Mouse (Mus musculus): ENCODE results near the gene Slc17a7.

DNA sequence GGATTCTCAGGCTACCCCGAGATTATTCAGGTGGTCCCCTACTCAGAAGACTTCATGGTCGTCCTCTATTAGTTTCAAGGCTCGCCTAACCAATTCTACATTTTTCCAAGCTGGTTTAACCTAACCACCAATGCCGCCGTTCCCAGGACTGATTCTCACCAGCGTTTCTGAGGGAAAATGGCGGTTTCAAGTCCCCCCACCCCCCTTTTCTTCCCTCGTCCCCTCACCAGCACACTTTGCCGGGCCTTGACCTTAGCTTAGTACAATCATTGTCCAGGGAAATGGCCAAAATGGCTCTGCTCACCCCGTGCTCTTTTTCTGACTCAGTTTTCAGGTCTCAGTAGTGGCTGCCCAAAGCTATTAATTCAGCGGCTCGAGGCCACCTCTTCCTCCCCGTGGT is 11.6 kb downstream of the Slc17a7 start:
- TF ChIP-seq CTCF (IDR thresholded peaks at IDR 0.05; ENCODE audit: low read depth, low read length): no peak
- no peak for TF ChIP-seq POLR2A (IDR thresholded peaks at IDR 0.05; ENCODE audit: insufficient read depth, low read length)
